Mouse (Mus musculus) heart, adult 2 months (tissue): ENCODE data around the gene Lrrc7. TPM values are rescaled to one million over a fixed set of nuclear protein-coding genes. Genes with fewer than 3 reads are reported as not detected.

ENCODE experiments used
- DNase-seq, 2 experiments: peaks; one replicate each; pipeline ENCODE4 v3.0.0; 2021
- H3K27ac ChIP-seq: fragments of 200-600 bp; 2 replicates; pipeline ENCODE4 v1.8.1; 2022
- H3K27me3 ChIP-seq: fragments of 200-500 bp; 2 replicates; pipeline ENCODE4 v1.6.1; 2012; ENCODE audit warnings: mild to moderate bottlenecking, low read length, inconsistent platforms, mixed read lengths; ENCODE audit not compliant: control insufficient read depth, insufficient read depth
- H3K36me3 ChIP-seq: fragments of 200-500 bp; 2 replicates; pipeline ENCODE4 v1.6.1; 2012; ENCODE audit warnings: low read length, inconsistent platforms; ENCODE audit not compliant: control insufficient read depth, insufficient read depth
- H3K4me1 ChIP-seq: fragments of 200-500 bp; 2 replicates; pipeline ENCODE4 v1.6.1; 2011; ENCODE audit warnings: low read length; ENCODE audit not compliant: control insufficient read depth, insufficient read depth
- H3K4me3 ChIP-seq: fragments of 200-600 bp; 2 replicates; pipeline ENCODE4 v1.8.1; 2022
- H3K79me2 ChIP-seq: fragments of 200-500 bp; replicated peaks from 2 replicates; pipeline ENCODE4 v1.6.1; 2012; ENCODE audit warnings: mild to moderate bottlenecking, inconsistent platforms, low read length, moderate library complexity, mixed read lengths; ENCODE audit not compliant: control insufficient read depth, insufficient read depth
- H3K9ac ChIP-seq: fragments of 200-500 bp; 2 replicates; pipeline ENCODE4 v1.6.1; 2012; ENCODE audit warnings: low read depth, mild to moderate bottlenecking, control low read depth, inconsistent platforms, low read length, mixed read lengths
- CTCF ChIP-seq: fragments of 200-600 bp; IDR thresholded peaks from 2 replicates; pipeline ENCODE4 v1.8.1; 2022; ENCODE audit warnings: antibody characterized with exemption, mild to moderate bottlenecking, moderate library complexity
- EP300 ChIP-seq: fragments of 200-500 bp; IDR thresholded peaks from 2 replicates; pipeline ENCODE4 v1.6.1; 2011; ENCODE audit warnings: low read depth, low read length, control low read depth; ENCODE audit not compliant: insufficient read depth
- POLR2A ChIP-seq: fragments of 200-500 bp; IDR thresholded peaks from 2 replicates; pipeline ENCODE4 v1.6.1; 2011; ENCODE audit warnings: mild to moderate bottlenecking, low read depth, low read length, control low read depth; ENCODE audit not compliant: insufficient read depth
- WGBS: fragments of 180-500 bp; shearing (Covaris S2); methylation state at CpG from one replicate; pipeline ENCODE4 v1.1.7; 2018; 5-methylcytosine and 5-hydroxymethylcytosine counted together
- intact Hi-C: fragments of 180-260 bp; cut with DNase I; formaldehyde crosslinking; loops from one replicate; pipeline ENCODE4 v1.15.1; 2025
- polyA plus RNA-seq: library from polyadenylated mRNA; depleted of rRNA; stranded (reverse); fragments of >200 nt; gene quantifications from 2 replicates; pipeline ENCODE4 v1.2.3, GENCODE M21; 2012
- total RNA-seq, 2 experiments: library from RNA; stranded (reverse); gene quantifications; 2 replicates each; pipeline ENCODE4 v1.2.3; 2021

Gene Lrrc7
- total and polyA plus RNA-seq, 3 experiments, result 0.11 TPM; not detected in 2

GRCm38 (mm10) chr3:158528471-158528870 is 33.5 kb downstream of the Lrrc7 start:
- DNase-seq, result no peak
- H3K79me2 ChIP-seq, result no peaks in the 10 kb centered on the region

GRCm38 (mm10) chr3:158493730-158494129 is 68.3 kb downstream of the Lrrc7 start:
- 41% methylated on average over 1 of the region's 1 CpGs for WGBS

More at GRCm38 (mm10) chr3:158528471-158528870, 33.5 kb downstream of the Lrrc7 start:
- TF ChIP-seq CTCF (no peak), POLR2A (no peak), EP300 (no peak)
- Histone ChIP-seq H3K4me1 (no peaks in the 10 kb centered on the region), H3K36me3 (no peaks in the 10 kb centered on the region), H3K27ac (no peak overlapping the region), H3K27me3 (no peaks in the 10 kb centered on the region), H3K9ac (no peak overlapping the region), H3K4me3 (no peak overlapping the region)
- intact Hi-C loops, result no loop called here
- WGBS, result 65% methylated on average over 1 of the region's 1 CpGs

GRCm38 (mm10) chr3:158479677-158480076 is 82.3 kb downstream of the Lrrc7 start:
- 68% methylated on average over 2 of the region's 2 CpGs for whole genome bisulfite sequencing
- Histone ChIP-seq H3K4me3 (no peak overlapping the region), H3K27me3 (no peaks in the 10 kb centered on the region), H3K79me2 (no peaks in the 10 kb centered on the region), H3K4me1 (no peaks in the 10 kb centered on the region), H3K9ac (no peak overlapping the region), H3K27ac (no peak overlapping the region), H3K36me3 (no peaks in the 10 kb centered on the region)
- intact Hi-C loops, result no loop called here
- TF ChIP-seq POLR2A, result no peak
- TF ChIP-seq EP300, result no peak
- TF ChIP-seq CTCF, result no peak
- DNase-seq, result no peak

More at GRCm38 (mm10) chr3:158493730-158494129, 68.3 kb downstream of the Lrrc7 start:
- H3K9ac ChIP-seq, result no peak overlapping the region
- no peaks in the 10 kb centered on the region for H3K27me3 ChIP-seq
- no peaks in the 10 kb centered on the region for H3K4me1 ChIP-seq
- intact Hi-C loops, result no loop called here
- H3K79me2 ChIP-seq, result no peaks in the 10 kb centered on the region
- DNase-seq, result no peak
- H3K4me3 ChIP-seq, result no peak overlapping the region
- no peak overlapping the region for H3K27ac ChIP-seq
- TF ChIP-seq EP300, result no peak
- H3K36me3 ChIP-seq, result no peaks in the 10 kb centered on the region

- intact Hi-C loops, result no loop called here
- no peak for DNase-seq
- Histone ChIP-seq H3K79me2 (no peaks in the 10 kb centered on the region), H3K4me3 (no peak overlapping the region), H3K36me3 (no peaks in the 10 kb centered on the region), H3K9ac (no peak overlapping the region), H3K27me3 (no peaks in the 10 kb centered on the region), H3K27ac (no peak overlapping the region), H3K4me1 (no peaks in the 10 kb centered on the region)
- WGBS, result 74% methylated on average over 1 of the region's 1 CpGs
- TF ChIP-seq EP300 (no peak), POLR2A (no peak), CTCF (no peak)
Measured at GRCm38 (mm10) chr3:158400600-158400999, 161.4 kb downstream of the Lrrc7 start.

GRCm38 (mm10) chr3:158391534-158391933 is 170.5 kb downstream of the Lrrc7 start:
- no peaks in the 10 kb centered on the region for H3K79me2 ChIP-seq
- no peak overlapping the region for H3K27ac ChIP-seq
- no peaks in the 10 kb centered on the region for H3K36me3 ChIP-seq
- no peak overlapping the region for H3K9ac ChIP-seq
- no peak for DNase-seq
- no peaks in the 10 kb centered on the region for H3K4me1 ChIP-seq
- H3K27me3 ChIP-seq, result no peaks in the 10 kb centered on the region
- intact Hi-C loops, result no loop called here
- TF ChIP-seq CTCF (no peak), EP300 (no peak), POLR2A (no peak)
- no peak overlapping the region for H3K4me3 ChIP-seq

- Histone ChIP-seq H3K4me3 (no peak overlapping the region), H3K27ac (no peak overlapping the region), H3K27me3 (no peaks in the 10 kb centered on the region), H3K36me3 (no peaks in the 10 kb centered on the region), H3K9ac (no peak overlapping the region), H3K4me1 (no peaks in the 10 kb centered on the region), H3K79me2 (no peaks in the 10 kb centered on the region)
- intact Hi-C loops, result no loop called here
- TF ChIP-seq POLR2A, result no peak
- no peak for TF ChIP-seq CTCF
- TF ChIP-seq EP300, result no peak
- DNase-seq, result no peak
- WGBS, result 43% methylated on average over 2 of the region's 2 CpGs
Measured at GRCm38 (mm10) chr3:158388076-158388454, 174.0 kb downstream of the Lrrc7 start.

- H3K4me3 ChIP-seq, result no peak overlapping the region
Measured at GRCm38 (mm10) chr3:158387413-158388075, 174.5 kb downstream of the Lrrc7 start.

More at GRCm38 (mm10) chr3:158387413-158388075, 174.5 kb downstream of the Lrrc7 start:
- no peaks in the 10 kb centered on the region for H3K79me2 ChIP-seq
- no peak overlapping the region for H3K27ac ChIP-seq
- no peak overlapping the region for H3K9ac ChIP-seq
- WGBS, result 55% methylated on average over 2 of the region's 2 CpGs
- intact Hi-C loops, result no loop called here
- TF ChIP-seq EP300 (no peak), CTCF (no peak), POLR2A (no peak)
- no peaks in the 10 kb centered on the region for H3K36me3 ChIP-seq
- no peaks in the 10 kb centered on the region for H3K27me3 ChIP-seq
- H3K4me1 ChIP-seq, result no peaks in the 10 kb centered on the region
- DNase-seq, result no peak
